Comparison of ENCODE assay signal across 8 mouse cellular contexts in genomic region chr9:53705992-53706696, GRCm38 (mm10). TPM values are rescaled to one million over a fixed set of nuclear protein-coding genes. Genes with fewer than 3 reads are reported as not detected.
DNase-seq lines count a peak whose midpoint lies in the region; ATAC-seq and TF ChIP-seq lines count a peak whose summit lies in the region.

Gene Rab39, minus strand, starts transcription at chr9:53706232.

- H3K9me3 ChIP-seq in forebrain, embryonic 12.5 days = no peaks in the 10 kb centered on the region
- H3K9me3 ChIP-seq in heart, postnatal 0 days (replicated peaks; ENCODE audit: control insufficient read depth, low read length) = no peaks in the 10 kb centered on the region
- no peaks in the 10 kb centered on the region for H3K9me3 ChIP-seq in liver, embryonic 16.5 days (replicated peaks; ENCODE audit: control insufficient read depth, low read length)
- no peaks in the 10 kb centered on the region for H3K9me3 ChIP-seq in neural tube, embryonic 12.5 days
- no peaks in the 10 kb centered on the region for H3K9me3 ChIP-seq in stomach, postnatal 0 days (ENCODE audit: control insufficient read depth, low read length)

- ATAC-seq in forebrain, embryonic 12.5 days (ENCODE audit: low FRiP score) = peak; percentile 94
- peak; percentile 87 for ATAC-seq in heart, postnatal 0 days (ENCODE audit: insufficient read depth, low read depth)
- ATAC-seq in liver, embryonic 16.5 days (ENCODE audit: low read depth) = peak; percentile 86
- ATAC-seq in neural tube, embryonic 12.5 days (ENCODE audit: low FRiP score, low read depth) = peak; percentile 97
- peak; percentile 96 for ATAC-seq in stomach, postnatal 0 days (ENCODE audit: low FRiP score, low TSS enrichment)

- no peaks in the 10 kb centered on the region for H3K27me3 ChIP-seq in forebrain, embryonic 12.5 days
- peaks cover 22% of the 10 kb centered on the region for H3K27me3 ChIP-seq in heart, postnatal 0 days (ENCODE audit: control insufficient read depth, insufficient read depth, low read length)
- H3K27me3 ChIP-seq in liver, embryonic 16.5 days (ENCODE audit: control insufficient read depth, insufficient read depth, low read depth, low read length) = peaks cover 7% of the 10 kb centered on the region
- H3K27me3 ChIP-seq in neural tube, embryonic 12.5 days (replicated peaks) = no peaks in the 10 kb centered on the region
- H3K27me3 ChIP-seq in stomach, postnatal 0 days (ENCODE audit: control insufficient read depth, insufficient read depth, low read length) = no peaks in the 10 kb centered on the region

- no peak for TF ChIP-seq CTCF in heart, postnatal 0 days (IDR thresholded peaks at IDR 0.05; ENCODE audit: low read depth)
- TF ChIP-seq CTCF in stomach, postnatal 0 days (IDR thresholded peaks at IDR 0.05; ENCODE audit: low read depth) = no peak

- H3K36me3 ChIP-seq in forebrain, embryonic 12.5 days (replicated peaks) = no peaks in the 10 kb centered on the region
- H3K36me3 ChIP-seq in heart, postnatal 0 days (replicated peaks; ENCODE audit: control insufficient read depth, insufficient read depth, low read length) = no peaks in the 10 kb centered on the region
- no peaks in the 10 kb centered on the region for H3K36me3 ChIP-seq in liver, embryonic 16.5 days (ENCODE audit: control insufficient read depth, insufficient read depth)
- H3K36me3 ChIP-seq in neural tube, embryonic 12.5 days = no peaks in the 10 kb centered on the region
- no peaks in the 10 kb centered on the region for H3K36me3 ChIP-seq in stomach, postnatal 0 days (ENCODE audit: control insufficient read depth, insufficient read depth, low read length)

- peak within 1 kb of the TSS; percentile 59 for H3K9ac ChIP-seq in forebrain, embryonic 12.5 days
- no peak within 1 kb of the TSS for H3K9ac ChIP-seq in heart, postnatal 0 days (replicated peaks; ENCODE audit: low read depth, low read length)
- no peak within 1 kb of the TSS for H3K9ac ChIP-seq in liver, embryonic 16.5 days (ENCODE audit: low read depth, low read length)
- H3K9ac ChIP-seq in neural tube, embryonic 12.5 days = peak within 1 kb of the TSS; percentile 57
- no peak within 1 kb of the TSS for H3K9ac ChIP-seq in stomach, postnatal 0 days (ENCODE audit: low read length)

- peak; percentile 80 to 85 for DNase-seq in CD8-positive naive resting alpha-beta T cell, adult 2 months (ENCODE audit: low read depth in 2 of 2, low spot score in 2 of 2)
- DNase-seq in c-Kit-positive CD71-positive TER-119-positive erythroid progenitor cells, embryonic 14.5 days (ENCODE audit: low spot score) = peak; percentile 64
- peak; percentile 55 for DNase-seq in heart, postnatal 0 days (ENCODE audit: low spot score)
- DNase-seq in kidney, postnatal 4 days = peak; percentile 92 to 93
- peak; percentile 90 for DNase-seq in stomach, postnatal 0 days (ENCODE audit: low spot score)

- no peak for TF ChIP-seq EP300 in heart, postnatal 0 days (IDR thresholded peaks at IDR 0.05; ENCODE audit: low read depth)
- TF ChIP-seq EP300 in stomach, postnatal 0 days (optimal IDR thresholded peaks at IDR 0.05) = no peak

- H3K4me2 ChIP-seq in forebrain, embryonic 12.5 days = peak within 1 kb of the TSS; percentile 72
- peak within 1 kb of the TSS; percentile 55 for H3K4me2 ChIP-seq in heart, postnatal 0 days (ENCODE audit: low read depth, low read length)
- H3K4me2 ChIP-seq in liver, embryonic 16.5 days (ENCODE audit: low read depth, low read length) = peak within 1 kb of the TSS; percentile 47
- peak within 1 kb of the TSS; percentile 80 for H3K4me2 ChIP-seq in neural tube, embryonic 12.5 days (replicated peaks)
- H3K4me2 ChIP-seq in stomach, postnatal 0 days (replicated peaks; ENCODE audit: low read depth) = peak within 1 kb of the TSS; percentile 54

- no peak within 1 kb of the TSS for H3K27ac ChIP-seq in forebrain, embryonic 12.5 days
- H3K27ac ChIP-seq in heart, postnatal 0 days (ENCODE audit: low read depth) = no peak within 1 kb of the TSS
- no peak within 1 kb of the TSS for H3K27ac ChIP-seq in liver, embryonic 16.5 days (ENCODE audit: low read length)
- H3K27ac ChIP-seq in neural tube, embryonic 12.5 days = no peak within 1 kb of the TSS
- H3K27ac ChIP-seq in stomach, postnatal 0 days (replicated peaks) = no peak within 1 kb of the TSS

- H3K4me3 ChIP-seq in forebrain, embryonic 12.5 days (replicated peaks) = peak within 1 kb of the TSS; percentile 69
- peak within 1 kb of the TSS; percentile 31 for H3K4me3 ChIP-seq in heart, postnatal 0 days (ENCODE audit: low read depth, low read length)
- H3K4me3 ChIP-seq in liver, embryonic 16.5 days (ENCODE audit: low read depth, low read length) = peak within 1 kb of the TSS; percentile 45
- peak within 1 kb of the TSS; percentile 70 for H3K4me3 ChIP-seq in neural tube, embryonic 12.5 days
- peak within 1 kb of the TSS; percentile 32 for H3K4me3 ChIP-seq in stomach, postnatal 0 days (ENCODE audit: low read depth, low read length)

- WGBS in forebrain, embryonic 12.5 days = under 1% methylated on average over 49 of the region's 49 CpGs
- under 1% methylated on average over 48 of the region's 49 CpGs for WGBS in heart, postnatal 0 days
- under 1% methylated on average over 46 of the region's 49 CpGs for WGBS in liver, embryonic 16.5 days (ENCODE audit: insufficient replicate concordance)
- under 1% methylated on average over 49 of the region's 49 CpGs for WGBS in neural tube, embryonic 12.5 days
- WGBS in stomach, postnatal 0 days = 3% methylated on average over 43 of the region's 49 CpGs

- H3K4me1 ChIP-seq in forebrain, embryonic 12.5 days = peaks cover 6% of the 10 kb centered on the region; the same call in 1 of the 2 replicates
- H3K4me1 ChIP-seq in heart, postnatal 0 days (ENCODE audit: control insufficient read depth, insufficient read depth) = no peaks in the 10 kb centered on the region
- peaks cover 2% of the 10 kb centered on the region for H3K4me1 ChIP-seq in liver, embryonic 16.5 days (ENCODE audit: control insufficient read depth, low read depth, low read length)
- no peaks in the 10 kb centered on the region for H3K4me1 ChIP-seq in neural tube, embryonic 12.5 days
- 0 out of 2 replicates have a peak, but pooled peaks cover 2% of the 10 kb centered on the region for H3K4me1 ChIP-seq in stomach, postnatal 0 days (replicated peaks; ENCODE audit: control insufficient read depth, insufficient read depth)

RNA-seq across cellular contexts. Expression of gene Rab39, which starts in this region (rescaled TPM):
- polyA plus RNA-seq in forebrain, embryonic 12.5 days (2016; fragmentation: Nextera tagmentation; extraction: Ambion mirVana) = 3.6 and 4.1 TPM in 2 replicates
- not detected in 2 replicates for total RNA-seq in heart, postnatal 0 days (2014; rRNA removed; ENCODE audit: low replicate concordance)
- 0.05 TPM in 2 replicates for polyA plus RNA-seq in heart, postnatal 0 days (2015; fragmentation: Nextera tagmentation; extraction: Ambion mirVana)
- 0.73 and 0.76 TPM in 2 replicates for polyA plus RNA-seq in liver, embryonic 16.5 days (2015; fragmentation: Nextera tagmentation; extraction: Ambion mirVana)
- 3.8 and 5.2 TPM in 2 replicates for polyA plus RNA-seq in neural tube, embryonic 12.5 days (2016; fragmentation: Nextera tagmentation; extraction: Ambion mirVana)
- polyA plus RNA-seq in stomach, postnatal 0 days (2015; fragmentation: Nextera tagmentation; extraction: Ambion mirVana) = 0.15 and 0.23 TPM in 2 replicates

Comparison
In these comparisons a context has a peak if more than half of its experiments do, and no peak if none do; other contexts are left out.
1. Peak in DNase-seq, ATAC-seq, H3K4me3 ChIP-seq and H3K4me2 ChIP-seq in heart, postnatal 0 days; RNA of the gene not detected or under 1 TPM.
2. Peak in ATAC-seq, H3K4me3 ChIP-seq and H3K4me2 ChIP-seq in liver, embryonic 16.5 days; RNA of the gene not detected or under 1 TPM.
3. Peak in DNase-seq, ATAC-seq, H3K4me3 ChIP-seq and H3K4me2 ChIP-seq in stomach, postnatal 0 days; RNA of the gene not detected or under 1 TPM.
4. H3K9ac ChIP-seq: peak in forebrain, embryonic 12.5 days (single experiment) and neural tube, embryonic 12.5 days (single experiment); none in heart, postnatal 0 days (single experiment), liver, embryonic 16.5 days (single experiment) and stomach, postnatal 0 days (single experiment).
5. Peak in every context shown above with its lines, with median percentiles within 50 percentile points of each other: DNase-seq, ATAC-seq, H3K4me2 ChIP-seq and H3K4me3 ChIP-seq.